Mouse (Mus musculus) olfactory bulb, adult 2 months (tissue): ENCODE data around the gene 1700028P14Rik.

Experiments
- CTCF ChIP-seq: fragments of 200-500 bp; IDR thresholded peaks from 2 replicates; pipeline ENCODE4 v1.5.1; 2012; ENCODE audit warnings: low read depth, mild to moderate bottlenecking, low read length, moderate library complexity; ENCODE audit not compliant: insufficient read depth
- POLR2A ChIP-seq: fragments of 200-500 bp; IDR thresholded peaks from 2 replicates; pipeline ENCODE4 v1.6.1; 2012; ENCODE audit warnings: mild to moderate bottlenecking, low read depth, low read length, moderate library complexity; ENCODE audit not compliant: insufficient read depth

DNA sequence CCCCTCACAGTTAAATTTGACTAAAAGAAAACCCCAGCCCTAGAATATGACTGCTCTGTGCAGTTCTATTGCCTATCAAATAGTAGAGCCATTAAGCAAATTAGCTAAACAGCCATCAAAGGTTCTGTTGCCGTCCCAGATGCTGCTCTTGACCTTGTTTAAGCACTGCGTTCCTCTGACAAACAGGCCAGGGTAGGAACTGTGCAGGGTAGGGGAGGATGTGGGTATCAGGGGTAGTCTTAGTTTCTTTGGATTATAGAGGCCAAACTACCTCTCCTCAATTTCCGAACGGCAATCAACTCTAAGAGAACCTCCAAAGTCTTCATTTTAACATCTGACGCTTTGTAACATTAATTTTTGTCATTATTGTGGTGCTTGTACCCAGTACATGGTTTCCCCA lies 542 bp upstream of the 1700028P14Rik start:
- TF ChIP-seq CTCF (no peak), POLR2A (no peak)
